Mouse (Mus musculus): ENCODE results near the gene Gcsam. TPM values are rescaled to one million over a fixed set of nuclear protein-coding genes. Genes with fewer than 3 reads are reported as not detected.

Gcsam gene
- total and polyA plus RNA-seq, 2 experiments from 2014 or later = not detected

- H3K4me1 ChIP-seq (ENCODE audit: insufficient read depth) = no peaks in the 10 kb centered on the region
- ATAC-seq = peak; percentile 73
- no peak overlapping the region for H3K9ac ChIP-seq
- no peak overlapping the region for H3K4me3 ChIP-seq (ENCODE audit: low read depth, low read length)
- H3K27me3 ChIP-seq (ENCODE audit: insufficient read depth, low read length) = no peaks in the 10 kb centered on the region
- H3K9me3 ChIP-seq (ENCODE audit: low read length) = no peaks in the 10 kb centered on the region
- no peaks in the 10 kb centered on the region for H3K36me3 ChIP-seq (ENCODE audit: insufficient read depth)
- TF ChIP-seq CTCF (IDR thresholded peaks at IDR 0.05; ENCODE audit: low read depth) = peak; percentile 94
- peak; percentile 48 for DNase-seq
- WGBS = 57% methylated on average over 4 of the region's 4 CpGs
- H3K4me2 ChIP-seq (ENCODE audit: low read depth) = no peak overlapping the region
- H3K27ac ChIP-seq (ENCODE audit: low read depth, low read length) = no peak overlapping the region
Observed at GRCm38 (mm10) chr16:45608481-45608954, 1.7 kb upstream of the Gcsam start.

- Histone ChIP-seq H3K9me3 (ENCODE audit: low read length) (no peaks in the 10 kb centered on the region), H3K36me3 (ENCODE audit: insufficient read depth) (no peaks in the 10 kb centered on the region), H3K27me3 (ENCODE audit: insufficient read depth, low read length) (no peaks in the 10 kb centered on the region), H3K4me2 (ENCODE audit: low read depth) (no peak overlapping the region), H3K27ac (ENCODE audit: low read depth, low read length) (no peak overlapping the region), H3K4me3 (ENCODE audit: low read depth, low read length) (no peak overlapping the region), H3K9ac (no peak overlapping the region), H3K4me1 (ENCODE audit: insufficient read depth) (no peaks in the 10 kb centered on the region)
- DNase-seq (peak; percentile 27), ATAC-seq (no peak; the same call in 1 of the 2 replicates)
- peak; percentile 62 for TF ChIP-seq CTCF (IDR thresholded peaks at IDR 0.05; ENCODE audit: low read depth)
- WGBS = 81% methylated on average over 3 of the region's 3 CpGs
Observed at GRCm38 (mm10) chr16:45609300-45609699, 880 bp upstream of the Gcsam start.

DNA sequence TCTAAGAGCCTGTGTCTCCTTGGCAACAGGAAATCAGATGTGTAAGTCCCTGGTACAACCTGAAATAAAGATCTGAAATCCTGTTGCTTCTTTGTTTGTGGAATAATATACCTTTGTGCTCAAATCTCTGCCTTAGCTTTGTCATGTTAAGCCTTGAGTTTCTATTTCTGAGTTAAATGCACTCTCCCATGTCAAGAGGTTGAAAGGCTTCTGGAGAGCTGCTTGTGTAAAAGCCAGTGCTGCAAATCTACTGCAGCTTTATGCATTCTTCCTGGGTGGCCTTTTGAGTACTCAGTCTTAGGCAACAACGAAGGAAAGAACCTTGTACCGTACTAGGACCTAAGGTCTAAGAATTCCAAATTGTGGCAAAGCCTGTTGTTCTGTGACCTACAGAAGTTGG lies 3.1 kb downstream of the Gcsam start:
- H3K9ac ChIP-seq = no peak overlapping the region
- no peak for TF ChIP-seq CTCF (IDR thresholded peaks at IDR 0.05; ENCODE audit: low read depth)
- no peaks in the 10 kb centered on the region for H3K27me3 ChIP-seq (ENCODE audit: insufficient read depth, low read length)
- peak; percentile 16 for DNase-seq
- H3K9me3 ChIP-seq (ENCODE audit: low read length) = no peaks in the 10 kb centered on the region
- WGBS = 34% methylated on average over 2 of the region's 2 CpGs
- no peaks in the 10 kb centered on the region for H3K36me3 ChIP-seq (ENCODE audit: insufficient read depth)
- H3K4me1 ChIP-seq (ENCODE audit: insufficient read depth) = no peaks in the 10 kb centered on the region
- peak; percentile 63; the same call in 1 of the 2 replicates for ATAC-seq
- H3K4me3 ChIP-seq (ENCODE audit: low read depth, low read length) = no peak overlapping the region
- no peak overlapping the region for H3K4me2 ChIP-seq (ENCODE audit: low read depth)
- no peak overlapping the region for H3K27ac ChIP-seq (ENCODE audit: low read depth, low read length)

DNA sequence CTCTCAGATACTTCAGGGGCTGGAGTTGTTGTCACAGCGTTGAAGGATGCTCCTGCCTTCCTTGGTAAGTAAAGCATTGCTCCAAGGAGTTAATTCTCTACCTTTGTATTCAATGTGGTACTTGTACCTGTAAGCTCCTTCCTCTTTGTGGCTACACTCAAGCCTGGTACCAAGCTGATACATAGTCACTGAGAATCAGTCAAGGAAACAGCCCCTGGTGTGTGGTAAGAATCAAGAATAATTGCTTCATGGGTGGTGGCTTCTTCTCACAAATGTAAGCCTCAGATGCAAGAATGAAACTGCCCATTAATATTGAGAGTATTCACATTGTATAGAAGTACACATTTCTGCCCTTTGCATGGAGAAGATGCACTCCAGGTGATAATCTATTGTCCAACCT lies 5.8 kb downstream of the Gcsam start:
- 98% methylated on average over 1 of the region's 1 CpGs for WGBS
- Histone ChIP-seq H3K4me2 (ENCODE audit: low read depth) (no peak overlapping the region), H3K9me3 (ENCODE audit: low read length) (no peaks in the 10 kb centered on the region), H3K4me1 (ENCODE audit: insufficient read depth) (no peaks in the 10 kb centered on the region), H3K27me3 (ENCODE audit: insufficient read depth, low read length) (no peaks in the 10 kb centered on the region), H3K27ac (ENCODE audit: low read depth, low read length) (no peak overlapping the region), H3K36me3 (ENCODE audit: insufficient read depth) (no peaks in the 10 kb centered on the region), H3K4me3 (ENCODE audit: low read depth, low read length) (no peak overlapping the region), H3K9ac (no peak overlapping the region)
- ATAC-seq (no peak), DNase-seq (no peak)
- TF ChIP-seq CTCF (IDR thresholded peaks at IDR 0.05; ENCODE audit: low read depth) = no peak

GRCm38 (mm10) chr16:45619751-45620375 lies 9.7 kb downstream of the Gcsam start:
- Histone ChIP-seq H3K27ac (ENCODE audit: low read depth, low read length) (no peak overlapping the region), H3K36me3 (ENCODE audit: insufficient read depth) (no peaks in the 10 kb centered on the region), H3K9ac (no peak overlapping the region), H3K27me3 (ENCODE audit: insufficient read depth, low read length) (no peaks in the 10 kb centered on the region), H3K4me1 (ENCODE audit: insufficient read depth) (no peaks in the 10 kb centered on the region), H3K4me3 (ENCODE audit: low read depth, low read length) (no peak overlapping the region), H3K9me3 (ENCODE audit: low read length) (no peaks in the 10 kb centered on the region), H3K4me2 (ENCODE audit: low read depth) (no peak overlapping the region)
- WGBS = 82% methylated on average over 8 of the region's 8 CpGs
- no peak for TF ChIP-seq CTCF (IDR thresholded peaks at IDR 0.05; ENCODE audit: low read depth)
- DNase-seq = no peak
- ATAC-seq = no peak

DNA sequence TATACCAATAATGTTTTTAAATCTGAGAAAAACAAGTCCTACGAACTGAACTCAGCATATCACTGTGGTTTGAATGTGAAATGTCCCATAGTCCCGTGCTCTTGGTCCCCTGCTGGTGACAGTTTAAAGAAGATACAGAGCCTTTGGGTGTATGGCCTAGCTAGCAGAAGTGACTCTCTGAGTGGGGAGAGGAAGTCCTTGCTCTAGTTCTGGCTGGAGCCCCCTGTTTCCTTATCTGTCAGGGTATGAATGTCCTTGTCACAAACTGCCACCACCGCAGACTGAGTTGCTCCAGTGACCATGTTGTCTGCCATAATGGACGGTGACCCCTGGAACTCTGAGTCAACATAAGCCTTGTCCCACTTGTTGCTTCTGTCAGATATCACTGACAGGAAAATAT lies 13.1 kb downstream of the Gcsam start:
- H3K36me3 ChIP-seq (ENCODE audit: insufficient read depth) = no peaks in the 10 kb centered on the region
- H3K4me3 ChIP-seq (ENCODE audit: low read depth, low read length) = no peak overlapping the region
- H3K4me2 ChIP-seq (ENCODE audit: low read depth) = no peak overlapping the region
- no peak for ATAC-seq
- H3K27me3 ChIP-seq (ENCODE audit: insufficient read depth, low read length) = no peaks in the 10 kb centered on the region
- no peak for TF ChIP-seq CTCF (IDR thresholded peaks at IDR 0.05; ENCODE audit: low read depth)
- H3K4me1 ChIP-seq (ENCODE audit: insufficient read depth) = no peaks in the 10 kb centered on the region
- H3K9me3 ChIP-seq (ENCODE audit: low read length) = no peaks in the 10 kb centered on the region
- DNase-seq = no peak
- H3K9ac ChIP-seq = no peak overlapping the region
- 92% methylated on average over 4 of the region's 4 CpGs for WGBS
- no peak overlapping the region for H3K27ac ChIP-seq (ENCODE audit: low read depth, low read length)

GRCm38 (mm10) chr16:45624791-45625190 lies 14.6 kb downstream of the Gcsam start:
- Histone ChIP-seq H3K9ac (no peak overlapping the region), H3K4me3 (ENCODE audit: low read depth, low read length) (no peak overlapping the region), H3K27me3 (ENCODE audit: insufficient read depth, low read length) (no peaks in the 10 kb centered on the region), H3K27ac (ENCODE audit: low read depth, low read length) (no peak overlapping the region), H3K4me2 (ENCODE audit: low read depth) (no peak overlapping the region), H3K4me1 (ENCODE audit: insufficient read depth) (no peaks in the 10 kb centered on the region), H3K9me3 (ENCODE audit: low read length) (no peaks in the 10 kb centered on the region), H3K36me3 (ENCODE audit: insufficient read depth) (no peaks in the 10 kb centered on the region)
- no peak for TF ChIP-seq CTCF (IDR thresholded peaks at IDR 0.05; ENCODE audit: low read depth)
- DNase-seq (no peak), ATAC-seq (no peak)
- 85% methylated on average over 2 of the region's 2 CpGs for WGBS
